Mouse (Mus musculus) cortical plate, adult 2 months (tissue): ENCODE measurements around the gene Mab21l3.

ENCODE experiments used
- CTCF ChIP-seq: fragments of 200-500 bp; IDR thresholded peaks from 2 replicates; pipeline ENCODE4 v1.5.1; 2011; ENCODE audit warnings: mild to moderate bottlenecking, control low read depth, low read length; ENCODE audit not compliant: insufficient read depth; ENCODE audit errors: extremely low read depth
- POLR2A ChIP-seq: fragments of 200-500 bp; IDR thresholded peaks from 2 replicates; pipeline ENCODE4 v1.6.1; 2011; ENCODE audit warnings: mild to moderate bottlenecking, low read length, control low read depth; ENCODE audit not compliant: insufficient read depth; ENCODE audit errors: extremely low read depth

GRCm38 (mm10) chr3:101763566-101763965 is 85.2 kb downstream of the Mab21l3 start:
- no peak for TF ChIP-seq CTCF
- no peak for TF ChIP-seq POLR2A
